Mouse (Mus musculus) midbrain, embryonic 14.5 days (tissue): ENCODE results near the gene Pde4dip. TPM values are rescaled to one million over a fixed set of nuclear protein-coding genes. Genes with fewer than 3 reads are reported as not detected.

ENCODE experiments used
- ATAC-seq: fragments of 200-750 bp; cut with Nextera tagmentation; 2 replicates; pipeline ENCODE4 v1.8.0; 2017; ENCODE audit warnings: moderate number of reproducible peaks, moderate library complexity; ENCODE audit not compliant: low FRiP score, low TSS enrichment
- DNase-seq: peaks from one replicate; pipeline ENCODE4 v3.0.0-alpha.2; 2015
- H3K27ac ChIP-seq: fragments of 300-500 bp; sonication (generic); replicated peaks from 2 replicates; pipeline ENCODE4 v1.5.1; 2014; ENCODE audit warnings: mild to moderate bottlenecking, low read depth, low read length, moderate library complexity
- H3K27me3 ChIP-seq: fragments of 300-500 bp; sonication (generic); 2 replicates; pipeline ENCODE4 v1.6.1; 2014; ENCODE audit warnings: low read length, control low read depth, mixed read lengths; ENCODE audit not compliant: control insufficient read depth, insufficient read depth
- H3K36me3 ChIP-seq: fragments of 300-500 bp; sonication (generic); 2 replicates; pipeline ENCODE4 v1.6.1; 2014; ENCODE audit warnings: low read length, control low read depth; ENCODE audit not compliant: control insufficient read depth, insufficient read depth
- H3K4me1 ChIP-seq: fragments of 300-500 bp; sonication (generic); 2 replicates; pipeline ENCODE4 v1.6.1; 2014; ENCODE audit warnings: mild to moderate bottlenecking, antibody characterized with exemption, low read length, control low read depth; ENCODE audit not compliant: control insufficient read depth, insufficient read depth
- H3K4me2 ChIP-seq: fragments of 300-500 bp; sonication (generic); 2 replicates; pipeline ENCODE4 v1.6.1; 2014; ENCODE audit warnings: mild to moderate bottlenecking, low read length, moderate library complexity
- H3K4me3 ChIP-seq: fragments of 300-500 bp; sonication (generic); replicated peaks from 2 replicates; pipeline ENCODE4 v1.5.1; 2014; ENCODE audit warnings: low read depth, low read length
- H3K9ac ChIP-seq: fragments of 300-500 bp; sonication (generic); replicated peaks from 2 replicates; pipeline ENCODE4 v1.6.1; 2014; ENCODE audit warnings: mild to moderate bottlenecking, low read length, moderate library complexity
- H3K9me3 ChIP-seq: fragments of 300-500 bp; sonication (generic); 2 replicates; pipeline ENCODE4 v1.6.1; 2016; ENCODE audit warnings: low read length, control low read depth, mixed read lengths; ENCODE audit not compliant: control insufficient read depth
- WGBS: fragments of 180-500 bp; shearing (Covaris S2); extraction: QIAGEN DNeasy Blood & Tissue Kit; methylation state at CpG from one replicate; pipeline ENCODE4 v1.1.7; 2014; 5-methylcytosine and 5-hydroxymethylcytosine counted together
- polyA plus RNA-seq: library from polyadenylated mRNA; unstranded; fragments of >200 nt; fragmentation: Nextera tagmentation; extraction: Ambion mirVana; gene quantifications from 2 replicates; pipeline ENCODE4 v1.2.1, GENCODE M21; 2014

Pde4dip gene
- polyA plus RNA-seq, 1 experiment from 2014 or later = 76.3 TPM

DNA sequence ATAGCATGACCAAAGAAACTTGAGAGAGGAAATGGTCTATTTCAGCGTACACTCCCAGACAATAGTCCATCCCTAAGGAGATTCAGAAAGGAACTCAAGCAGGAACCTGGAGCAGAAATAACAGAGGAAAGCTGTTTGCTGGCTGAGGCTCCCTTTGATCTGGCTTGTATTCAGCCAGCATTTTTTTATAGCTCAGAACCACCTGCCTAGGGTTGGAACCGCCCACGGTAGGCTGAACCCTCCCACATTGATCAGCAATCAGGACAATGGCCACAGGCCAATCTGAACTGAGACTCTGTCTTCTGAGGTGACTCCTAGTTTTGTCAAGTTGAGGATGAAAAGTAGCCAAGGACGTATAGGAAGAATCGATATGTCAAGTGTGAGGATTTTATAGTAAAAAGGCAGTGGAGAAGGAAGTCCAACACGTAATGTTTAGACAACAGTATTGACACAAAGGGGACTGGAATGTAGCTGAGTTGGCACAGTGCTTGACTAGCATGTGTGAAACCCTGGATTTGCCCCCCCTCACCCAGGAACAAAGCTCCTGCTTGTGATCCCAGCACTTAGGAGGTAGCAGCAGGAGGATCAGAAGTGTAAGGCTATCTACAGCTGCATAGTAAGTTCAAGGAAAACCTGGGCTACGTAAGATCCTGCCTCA lies 44.2 kb downstream of the Pde4dip start:
- WGBS = 90% methylated on average over 7 of the region's 7 CpGs
- no peak overlapping the region for H3K9ac ChIP-seq
- no peaks in the 10 kb centered on the region for H3K36me3 ChIP-seq
- no peak overlapping the region for H3K4me2 ChIP-seq
- H3K4me1 ChIP-seq = no peaks in the 10 kb centered on the region
- no peak overlapping the region for H3K4me3 ChIP-seq
- no peak overlapping the region for H3K27ac ChIP-seq
- DNase-seq = no peak
- ATAC-seq = no peak
- H3K27me3 ChIP-seq = no peaks in the 10 kb centered on the region
- no peaks in the 10 kb centered on the region for H3K9me3 ChIP-seq

DNA sequence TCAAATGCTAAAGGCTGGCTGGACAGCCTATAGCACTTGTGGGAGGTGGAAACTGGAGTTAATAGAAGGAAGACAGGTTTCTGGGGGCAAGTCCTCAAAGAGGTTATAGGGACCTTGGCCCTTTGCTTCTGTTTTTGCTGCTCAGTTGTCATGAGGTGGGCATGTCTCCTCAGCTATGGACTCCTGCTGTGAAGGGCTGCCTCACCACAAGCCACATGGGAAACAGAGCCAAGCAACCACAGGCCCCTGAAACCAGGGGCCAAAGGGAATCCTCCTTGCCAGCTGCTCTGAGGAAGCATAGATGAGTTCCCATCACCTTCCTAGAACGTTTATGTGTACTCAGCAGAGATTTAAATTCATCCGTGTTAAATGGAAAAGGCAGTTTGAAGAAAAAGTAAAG lies 45.9 kb downstream of the Pde4dip start:
- no peak overlapping the region for H3K4me2 ChIP-seq
- H3K27ac ChIP-seq = no peak overlapping the region
- 69% methylated on average over 2 of the region's 2 CpGs for WGBS
- no peak overlapping the region for H3K9ac ChIP-seq
- no peaks in the 10 kb centered on the region for H3K4me1 ChIP-seq
- H3K9me3 ChIP-seq = no peaks in the 10 kb centered on the region
- H3K4me3 ChIP-seq = no peak overlapping the region
- ATAC-seq (no peak), DNase-seq (no peak)
- H3K27me3 ChIP-seq = no peaks in the 10 kb centered on the region
- H3K36me3 ChIP-seq = no peaks in the 10 kb centered on the region

DNA sequence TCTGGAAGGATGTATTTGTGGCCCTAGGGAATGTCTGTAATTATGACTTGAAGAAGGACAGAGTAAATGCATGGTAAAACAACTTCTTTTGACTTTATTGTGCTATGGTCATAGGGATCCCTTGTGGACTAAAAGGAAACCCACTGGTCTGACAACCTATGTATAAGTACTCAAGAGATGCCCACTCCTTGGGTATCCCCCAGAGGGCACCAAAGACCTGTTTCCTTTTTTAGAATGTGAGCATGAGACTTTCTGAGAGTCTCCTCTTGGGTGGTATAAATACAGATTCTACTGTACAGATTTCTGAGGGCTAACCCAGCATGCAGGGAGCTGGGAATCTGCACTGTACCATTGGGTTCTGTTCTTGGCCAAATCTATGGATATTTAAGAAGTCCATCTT lies 48.1 kb downstream of the Pde4dip start:
- Histone ChIP-seq H3K9me3 (no peaks in the 10 kb centered on the region), H3K27ac (no peak overlapping the region), H3K4me3 (no peak overlapping the region), H3K27me3 (no peaks in the 10 kb centered on the region), H3K36me3 (no peaks in the 10 kb centered on the region), H3K4me1 (no peaks in the 10 kb centered on the region), H3K9ac (no peak overlapping the region), H3K4me2 (no peak overlapping the region)
- DNase-seq (no peak), ATAC-seq (no peak)

DNA sequence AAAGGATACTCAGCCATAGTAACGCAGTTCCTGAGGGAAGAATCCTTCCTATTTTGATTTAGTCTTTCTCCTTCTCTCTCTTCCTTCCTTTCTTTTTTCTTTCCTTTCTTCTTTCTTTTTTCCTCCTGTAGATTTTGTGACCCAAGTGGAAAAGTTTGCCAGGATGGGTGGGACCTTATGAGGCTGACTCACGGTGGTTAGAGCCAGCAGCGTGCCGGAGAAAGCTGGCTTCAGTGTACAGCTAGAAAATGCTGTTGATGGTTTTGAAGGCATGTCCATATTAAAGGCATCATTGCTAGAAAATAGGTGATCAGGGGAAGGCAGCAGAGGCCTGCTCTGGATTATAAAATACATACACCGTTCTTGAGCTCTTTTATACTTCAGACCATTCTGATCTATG lies 52.6 kb downstream of the Pde4dip start:
- no peak for ATAC-seq
- Histone ChIP-seq H3K4me1 (no peaks in the 10 kb centered on the region), H3K27me3 (no peaks in the 10 kb centered on the region), H3K36me3 (no peaks in the 10 kb centered on the region), H3K4me3 (no peak overlapping the region), H3K9me3 (no peaks in the 10 kb centered on the region), H3K4me2 (no peak overlapping the region), H3K27ac (no peak overlapping the region), H3K9ac (no peak overlapping the region)
- no peak for DNase-seq
- WGBS = 94% methylated on average over 5 of the region's 5 CpGs

DNA sequence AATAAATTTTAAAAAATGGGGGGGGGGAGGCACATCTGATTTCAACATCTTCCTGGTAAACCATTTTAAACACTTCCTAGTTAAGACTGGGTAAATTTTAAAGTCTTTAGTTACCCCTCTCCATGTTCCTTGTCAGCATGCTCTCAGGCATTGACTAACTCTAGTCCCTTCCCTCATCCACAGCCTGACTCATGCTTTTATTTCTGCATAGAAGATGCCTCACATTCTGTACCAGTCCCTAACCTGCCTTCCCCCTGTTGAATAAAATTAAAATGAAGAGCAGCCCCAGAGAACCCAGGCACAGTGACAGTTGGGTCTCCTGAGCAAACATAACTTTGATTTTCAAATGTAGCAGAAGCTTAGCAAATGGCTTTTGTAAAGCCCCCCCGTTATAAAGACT lies 53.9 kb downstream of the Pde4dip start:
- Histone ChIP-seq H3K9me3 (no peaks in the 10 kb centered on the region), H3K9ac (no peak overlapping the region), H3K4me3 (no peak overlapping the region), H3K4me1 (no peaks in the 10 kb centered on the region), H3K4me2 (no peak overlapping the region), H3K36me3 (no peaks in the 10 kb centered on the region), H3K27ac (no peak overlapping the region), H3K27me3 (no peaks in the 10 kb centered on the region)
- WGBS = 41% methylated on average over 1 of the region's 1 CpGs
- DNase-seq (no peak), ATAC-seq (no peak)

DNA sequence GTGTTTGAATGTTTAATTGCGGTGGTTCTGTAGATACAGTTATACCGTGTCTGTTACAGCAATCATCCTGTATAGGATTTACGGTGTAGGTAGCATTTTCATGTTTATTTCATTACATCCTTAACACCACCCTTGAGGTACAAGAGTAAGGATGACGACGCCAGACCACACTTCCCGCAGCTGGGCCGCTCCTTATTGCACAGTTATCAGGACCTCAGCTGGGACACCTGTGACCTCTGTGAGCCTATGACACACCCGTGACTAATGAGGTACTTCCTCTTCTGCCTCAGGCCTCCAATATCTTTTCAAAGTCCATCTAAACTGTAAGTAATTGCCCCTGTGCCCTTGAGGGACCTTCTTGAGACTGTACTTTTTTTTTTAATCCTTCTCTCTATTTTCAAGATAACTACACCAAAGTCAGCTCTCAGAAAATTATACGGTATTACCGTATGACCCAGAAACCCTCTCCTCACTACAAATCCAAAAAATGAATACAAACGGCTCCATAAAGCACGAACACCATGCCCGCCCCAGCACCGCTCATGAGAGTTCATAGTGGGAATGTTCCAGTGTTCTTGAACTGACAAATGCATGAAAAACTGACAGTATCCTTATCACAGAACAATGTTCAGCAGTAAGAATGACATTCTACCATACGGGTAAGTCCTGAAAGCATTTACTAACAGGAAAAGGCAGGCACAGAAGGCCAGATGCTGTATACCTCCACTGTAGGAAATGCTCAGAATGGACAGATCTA lies 56.8 kb downstream of the Pde4dip start:
- H3K27ac ChIP-seq = no peak overlapping the region
- ATAC-seq (no peak), DNase-seq (no peak)
- no peak overlapping the region for H3K9ac ChIP-seq
- no peak overlapping the region for H3K4me3 ChIP-seq
- no peaks in the 10 kb centered on the region for H3K36me3 ChIP-seq
- 90% methylated on average over 15 of the region's 15 CpGs for WGBS
- H3K4me1 ChIP-seq = no peaks in the 10 kb centered on the region
- H3K27me3 ChIP-seq = no peaks in the 10 kb centered on the region
- no peak overlapping the region for H3K4me2 ChIP-seq
- H3K9me3 ChIP-seq = no peaks in the 10 kb centered on the region

DNA sequence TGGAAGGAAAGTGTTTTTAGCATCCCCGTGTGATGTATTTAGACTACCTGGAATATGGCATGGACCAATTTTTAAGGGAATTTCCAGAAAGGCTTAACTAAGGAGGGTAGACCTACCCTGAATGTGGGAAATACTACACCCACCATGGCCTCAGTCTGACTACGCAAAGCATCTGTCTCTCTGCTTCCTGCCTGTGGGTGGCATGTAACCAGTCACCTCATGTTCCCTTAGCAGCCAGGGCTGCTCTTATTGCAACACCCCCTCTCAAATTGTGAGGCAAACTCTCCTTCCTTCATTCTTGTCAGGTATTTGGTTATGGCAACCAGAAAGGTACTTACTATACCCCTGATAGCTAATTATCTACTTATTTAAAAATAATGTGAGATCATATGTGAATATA lies 57.9 kb downstream of the Pde4dip start:
- H3K4me1 ChIP-seq = no peaks in the 10 kb centered on the region
- no peaks in the 10 kb centered on the region for H3K9me3 ChIP-seq
- H3K27ac ChIP-seq = no peak overlapping the region
- no peaks in the 10 kb centered on the region for H3K36me3 ChIP-seq
- no peak for ATAC-seq
- no peak for DNase-seq
- H3K4me2 ChIP-seq = no peak overlapping the region
- WGBS = 67% methylated on average over 2 of the region's 2 CpGs
- no peak overlapping the region for H3K9ac ChIP-seq
- no peaks in the 10 kb centered on the region for H3K27me3 ChIP-seq
- no peak overlapping the region for H3K4me3 ChIP-seq

DNA sequence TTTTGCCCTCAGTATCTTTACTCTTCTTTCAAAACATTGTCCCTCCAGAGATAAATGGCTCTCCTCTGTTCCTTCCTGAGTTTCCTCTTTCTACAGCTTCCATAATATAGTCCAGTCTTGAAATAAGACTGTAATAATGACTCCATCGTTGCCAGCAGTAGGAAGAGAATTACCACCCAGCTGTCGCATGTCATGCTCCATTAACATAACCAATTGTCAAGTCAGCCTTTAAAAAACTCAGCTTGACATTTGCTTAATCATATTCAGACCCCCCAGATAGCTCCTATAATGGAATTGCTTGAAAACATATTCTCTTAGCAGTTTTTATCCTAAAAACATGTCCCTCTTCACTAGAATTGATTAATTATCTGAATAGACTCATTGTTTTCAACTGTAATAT lies 58.4 kb downstream of the Pde4dip start:
- WGBS = 19% methylated on average over 2 of the region's 2 CpGs

DNA sequence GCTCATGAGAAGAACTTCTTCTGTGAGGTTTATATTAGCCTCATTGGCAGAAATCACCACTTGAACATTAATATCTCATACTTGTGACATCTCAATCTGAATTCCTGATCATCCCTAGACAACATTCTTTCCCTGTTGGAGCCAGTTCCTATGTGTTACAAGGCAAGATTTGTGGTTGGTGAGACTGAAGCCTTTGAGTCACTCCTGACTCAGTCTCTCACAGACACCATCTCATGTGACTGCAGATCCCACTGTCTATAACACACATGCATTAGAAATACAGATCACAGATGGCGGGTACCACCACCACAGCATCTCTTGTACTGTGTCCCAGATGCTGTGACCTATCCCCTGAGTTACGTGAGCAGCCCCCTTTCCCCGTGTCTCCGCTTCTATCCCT lies 60.2 kb downstream of the Pde4dip start:
- WGBS = 94% methylated on average over 4 of the region's 4 CpGs

More for the DNA sequence above, 58.4 kb downstream of the Pde4dip start:
- Histone ChIP-seq H3K4me1 (0 out of 2 replicates have a peak, but pooled peaks cover under 1% of the 10 kb centered on the region), H3K4me2 (no peak overlapping the region), H3K9ac (no peak overlapping the region), H3K4me3 (no peak overlapping the region), H3K27me3 (no peaks in the 10 kb centered on the region), H3K9me3 (no peaks in the 10 kb centered on the region), H3K36me3 (no peaks in the 10 kb centered on the region), H3K27ac (no peak overlapping the region)
- no peak for DNase-seq
- ATAC-seq = no peak

More for the DNA sequence above, 60.2 kb downstream of the Pde4dip start:
- Histone ChIP-seq H3K9me3 (no peaks in the 10 kb centered on the region), H3K27ac (no peak overlapping the region), H3K4me2 (no peak overlapping the region), H3K4me1 (peaks cover 16% of the 10 kb centered on the region; the same call in 1 of the 2 replicates), H3K9ac (no peak overlapping the region), H3K36me3 (no peaks in the 10 kb centered on the region), H3K27me3 (peaks cover 9% of the 10 kb centered on the region), H3K4me3 (no peak overlapping the region)
- DNase-seq (no peak), ATAC-seq (no peak)
